Mouse (Mus musculus) MN1 (cell line): ENCODE measurements around the gene Pde10a.
A peak's percentile ranks its signal among the peaks of the same experiment; 100 is the strongest.

Experiments
- DNase-seq: peaks from one replicate; pipeline ENCODE4 v3.0.0-alpha.2; 2016; ENCODE audit warnings: low spot score

The Pde10a gene

GRCm38 (mm10) chr17:8581579-8581978 is 56.4 kb downstream of the Pde10a start:
- DNase-seq = no peak

GRCm38 (mm10) chr17:8592427-8593277 is 67.5 kb downstream of the Pde10a start:
- DNase-seq = peak; percentile 78

- DNase-seq = peak; percentile 80
These were observed 72.6 kb downstream of the Pde10a start for GRCm38 (mm10) chr17:8597790-8598189.

- no peak for DNase-seq
These were observed 77.8 kb downstream of the Pde10a start for GRCm38 (mm10) chr17:8602976-8603375.

- no peak for DNase-seq
These were observed 80.7 kb downstream of the Pde10a start for GRCm38 (mm10) chr17:8605921-8606320.

- no peak for DNase-seq
These were observed 81.5 kb downstream of the Pde10a start for GRCm38 (mm10) chr17:8606695-8607094.

GRCm38 (mm10) chr17:8611916-8612315 is 86.7 kb downstream of the Pde10a start:
- no peak for DNase-seq

GRCm38 (mm10) chr17:8613882-8614551 is 88.8 kb downstream of the Pde10a start:
- DNase-seq = peak; percentile 81

GRCm38 (mm10) chr17:8620346-8620745 is 95.2 kb downstream of the Pde10a start:
- DNase-seq = no peak

GRCm38 (mm10) chr17:8621105-8621504 is 95.9 kb downstream of the Pde10a start:
- no peak for DNase-seq

GRCm38 (mm10) chr17:8621906-8622305 is 96.7 kb downstream of the Pde10a start:
- no peak for DNase-seq

- no peak for DNase-seq
These were observed 101.2 kb downstream of the Pde10a start for GRCm38 (mm10) chr17:8626421-8626820.

GRCm38 (mm10) chr17:8631701-8632100 is 106.5 kb downstream of the Pde10a start:
- DNase-seq = no peak

GRCm38 (mm10) chr17:8633596-8633995 is 108.4 kb downstream of the Pde10a start:
- no peak for DNase-seq

- no peak for DNase-seq
These were observed 109.3 kb downstream of the Pde10a start for GRCm38 (mm10) chr17:8634476-8634875.

GRCm38 (mm10) chr17:8636231-8636630 is 111.1 kb downstream of the Pde10a start:
- DNase-seq = no peak

GRCm38 (mm10) chr17:8636691-8637090 is 111.5 kb downstream of the Pde10a start:
- DNase-seq = no peak

- no peak for DNase-seq
These were observed 112.0 kb downstream of the Pde10a start for GRCm38 (mm10) chr17:8637181-8637580.

- no peak for DNase-seq
These were observed 114.7 kb downstream of the Pde10a start for GRCm38 (mm10) chr17:8639703-8640380.

- no peak for DNase-seq
These were observed 115.7 kb downstream of the Pde10a start for GRCm38 (mm10) chr17:8640741-8641480.

- DNase-seq = no peak
These were observed 116.3 kb downstream of the Pde10a start for GRCm38 (mm10) chr17:8641491-8641890.

GRCm38 (mm10) chr17:8642356-8642755 is 117.2 kb downstream of the Pde10a start:
- no peak for DNase-seq
